Mouse (Mus musculus) limb, embryonic 11.5 days (tissue): ENCODE measurements around the gene Psmc6. TPM values are rescaled to one million over a fixed set of nuclear protein-coding genes. Genes with fewer than 3 reads are reported as not detected.

ENCODE experiments used
- polyA plus RNA-seq: library from polyadenylated mRNA; unstranded; fragments of >200 nt; fragmentation: Nextera tagmentation; extraction: Ambion mirVana; gene quantifications from 2 replicates; pipeline ENCODE4 v1.2.1, GENCODE M21; 2014

Psmc6 gene
- polyA plus RNA-seq, 1 experiment from 2014 or later: 237 TPM

Other genes starting within 250 kb of the Psmc6 start
- gene Gpr137c, start 110.1 kb upstream of the Psmc6 start, polyA plus RNA-seq: 3.7 and 4.4 TPM in 2 replicates
- 14.1 and 16.0 TPM in 2 replicates for gene Txndc16, start 109.5 kb upstream of the Psmc6 start, polyA plus RNA-seq
- gene Ero1l, start 11.0 kb upstream of the Psmc6 start, polyA plus RNA-seq: 29.3 and 32.9 TPM in 2 replicates
- gene Styx, start 21.3 kb downstream of the Psmc6 start, polyA plus RNA-seq: 42.7 and 45.3 TPM in 2 replicates
- gene Gnpnat1, start 75.1 kb downstream of the Psmc6 start, polyA plus RNA-seq: 54.7 and 58.3 TPM in 2 replicates
- 121 and 123 TPM in 2 replicates for gene Fermt2, start 200.3 kb downstream of the Psmc6 start, polyA plus RNA-seq